Mouse (Mus musculus) small intestine, adult 2 months (tissue): Measurements from ENCODE around the gene Rint1. TPM values are rescaled to one million over a fixed set of nuclear protein-coding genes. Genes with fewer than 3 reads are reported as not detected.

Experiments
- H3K27ac ChIP-seq: fragments of 200-500 bp; 2 replicates; pipeline ENCODE4 v1.5.1; 2012; ENCODE audit warnings: low read depth, low read length, control low read depth, inconsistent platforms; ENCODE audit not compliant: insufficient read depth
- H3K27me3 ChIP-seq: fragments of 200-500 bp; 2 replicates; pipeline ENCODE4 v1.6.1; 2012; ENCODE audit warnings: mild to moderate bottlenecking, moderate library complexity, low read length, inconsistent platforms; ENCODE audit not compliant: control insufficient read depth, insufficient read depth
- H3K36me3 ChIP-seq: fragments of 200-500 bp; 2 replicates; pipeline ENCODE4 v1.6.1; 2012; ENCODE audit warnings: mild to moderate bottlenecking, low read length, control low read depth, inconsistent platforms; ENCODE audit not compliant: control insufficient read depth, insufficient read depth
- H3K4me1 ChIP-seq: fragments of 200-500 bp; 2 replicates; pipeline ENCODE4 v1.6.1; 2012; ENCODE audit warnings: low read length, inconsistent platforms, mixed read lengths; ENCODE audit not compliant: control insufficient read depth, insufficient read depth, insufficient read length
- H3K4me3 ChIP-seq: fragments of 200-500 bp; 2 replicates; pipeline ENCODE4 v1.5.1; 2012; ENCODE audit warnings: low read depth, mild to moderate bottlenecking, control low read depth, inconsistent platforms, low read length, moderate library complexity
- CTCF ChIP-seq: fragments of 200-500 bp; IDR thresholded peaks from 2 replicates; pipeline ENCODE4 v1.5.1; 2012; ENCODE audit warnings: low read depth, mild to moderate bottlenecking, control low read depth, inconsistent platforms, low read length, moderate library complexity, mixed read lengths; ENCODE audit not compliant: insufficient replicate concordance, insufficient read length; ENCODE audit errors: extremely low read depth
- POLR2A ChIP-seq: fragments of 200-500 bp; IDR thresholded peaks from 2 replicates; pipeline ENCODE4 v1.6.1; 2012; ENCODE audit warnings: low read depth, mild to moderate bottlenecking, control low read depth, inconsistent platforms, low read length, moderate library complexity
- WGBS: fragments of 180-500 bp; shearing (Covaris S2); methylation state at CpG from one replicate; pipeline ENCODE4 v1.1.7; 2018; 5-methylcytosine and 5-hydroxymethylcytosine counted together
- polyA plus RNA-seq: library from polyadenylated mRNA; depleted of rRNA; stranded (reverse); fragments of >200 nt; gene quantifications from 2 replicates; pipeline ENCODE4 v1.2.3, GENCODE M21; 2012

Gene Rint1
- polyA plus RNA-seq, 1 experiment = 3.9 TPM

DNA sequence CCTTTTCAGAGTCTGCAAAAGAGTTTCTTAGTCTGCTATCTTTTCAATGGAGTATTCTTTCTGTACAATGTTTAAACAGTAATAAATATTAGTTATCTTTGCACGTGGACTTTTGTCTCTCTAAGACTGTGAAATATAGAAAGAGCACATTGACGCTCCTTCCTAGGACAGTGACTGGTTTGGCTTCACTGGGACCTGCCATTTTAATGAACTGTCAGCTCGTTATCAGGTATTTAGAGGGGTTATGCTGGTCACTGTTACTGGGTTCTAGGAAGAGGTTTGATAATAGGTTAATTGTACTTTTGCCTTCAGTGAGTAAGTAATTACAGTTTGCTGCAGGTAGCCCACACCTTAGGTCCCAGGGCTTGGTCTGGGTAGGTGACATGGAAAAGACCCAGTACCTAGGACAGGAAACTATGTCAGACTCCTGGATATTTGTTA is 899 bp downstream of the Rint1 start:
- peak overlapping the region; percentile 88; the same call in 1 of the 2 replicates for H3K4me3 ChIP-seq
- TF ChIP-seq CTCF (no peak), POLR2A (no peak)
- no peak overlapping the region for H3K27ac ChIP-seq
- H3K4me1 ChIP-seq = no peaks in the 10 kb centered on the region; the same call in 1 of the 2 replicates
- WGBS = 10% methylated on average over 3 of the region's 3 CpGs
- H3K36me3 ChIP-seq = peaks cover 10% of the 10 kb centered on the region
- no peaks in the 10 kb centered on the region for H3K27me3 ChIP-seq

- peaks cover 13% of the 10 kb centered on the region for H3K36me3 ChIP-seq
- H3K27ac ChIP-seq = no peak overlapping the region
- 77% methylated on average over 4 of the region's 4 CpGs for WGBS
- no peaks in the 10 kb centered on the region for H3K27me3 ChIP-seq
- H3K4me3 ChIP-seq = no peak overlapping the region
- no peaks in the 10 kb centered on the region; the same call in 1 of the 2 replicates for H3K4me1 ChIP-seq
- TF ChIP-seq POLR2A (no peak), CTCF (no peak)
Observed at GRCm38 (mm10) chr5:23789078-23789612, 1.6 kb downstream of the Rint1 start.

- H3K4me1 ChIP-seq = no peaks in the 10 kb centered on the region; the same call in 1 of the 2 replicates
- H3K36me3 ChIP-seq = peaks cover 22% of the 10 kb centered on the region
- no peak overlapping the region for H3K27ac ChIP-seq
- 88% methylated on average over 2 of the region's 2 CpGs for WGBS
- TF ChIP-seq CTCF (no peak), POLR2A (no peak)
- no peak overlapping the region for H3K4me3 ChIP-seq
- no peaks in the 10 kb centered on the region for H3K27me3 ChIP-seq
Observed at GRCm38 (mm10) chr5:23792726-23793125, 5.2 kb downstream of the Rint1 start.

DNA sequence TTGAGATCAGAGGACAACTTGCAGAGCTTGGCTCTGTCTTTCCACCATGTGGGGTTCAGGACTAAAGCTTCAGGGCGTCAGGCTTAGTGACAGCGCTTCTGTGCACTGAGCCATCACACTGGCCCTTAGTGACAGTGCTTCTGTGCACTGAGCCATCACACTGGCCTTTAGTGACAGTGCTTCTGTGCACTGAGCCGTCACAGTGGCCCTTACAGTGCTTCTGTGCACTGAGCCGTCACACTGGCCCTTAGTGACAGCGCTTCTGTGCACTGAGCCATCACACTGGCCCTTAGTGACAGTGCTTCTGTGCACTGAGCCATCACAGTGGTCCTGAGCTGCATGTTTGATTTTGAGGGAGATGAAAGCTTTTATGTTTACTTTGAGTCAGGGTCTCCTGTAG is 27.3 kb downstream of the Rint1 start:
- no peak overlapping the region for H3K4me3 ChIP-seq
- WGBS = 92% methylated on average over 5 of the region's 5 CpGs
- H3K27ac ChIP-seq = no peak overlapping the region
- H3K4me1 ChIP-seq = no peaks in the 10 kb centered on the region
- no peak for TF ChIP-seq POLR2A
- TF ChIP-seq CTCF = no peak
- H3K27me3 ChIP-seq = no peaks in the 10 kb centered on the region
- peaks cover 56% of the 10 kb centered on the region for H3K36me3 ChIP-seq

DNA sequence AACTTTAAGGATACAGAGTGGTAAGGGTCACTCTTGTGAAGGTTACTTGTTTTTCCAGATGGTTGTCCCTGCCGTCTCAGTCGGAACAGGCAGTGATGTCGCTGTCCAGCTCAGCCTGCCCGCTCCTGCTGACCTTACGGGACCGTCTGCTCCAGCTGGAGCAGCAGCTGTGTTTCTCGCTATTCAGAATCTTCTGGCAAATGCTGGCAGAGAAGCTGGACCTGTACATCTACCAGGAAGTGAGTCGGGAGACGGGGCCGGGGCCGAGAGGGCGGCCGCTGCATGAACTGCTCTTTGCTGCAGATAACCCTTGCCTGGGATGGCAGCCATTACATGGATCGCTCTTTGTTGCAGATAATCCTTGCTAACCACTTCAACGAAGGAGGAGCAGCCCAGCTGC is 29.2 kb downstream of the Rint1 start:
- 95% methylated on average over 15 of the region's 15 CpGs for WGBS
- peaks cover 49% of the 10 kb centered on the region for H3K36me3 ChIP-seq
- H3K4me3 ChIP-seq = no peak overlapping the region
- H3K27me3 ChIP-seq = no peaks in the 10 kb centered on the region
- TF ChIP-seq POLR2A (no peak), CTCF (no peak)
- no peaks in the 10 kb centered on the region for H3K4me1 ChIP-seq
- H3K27ac ChIP-seq = no peak overlapping the region

GRCm38 (mm10) chr5:23822306-23822705 is 34.8 kb downstream of the Rint1 start:
- Histone ChIP-seq H3K36me3 (peaks cover 21% of the 10 kb centered on the region), H3K27me3 (no peaks in the 10 kb centered on the region), H3K4me3 (no peak overlapping the region), H3K4me1 (no peaks in the 10 kb centered on the region), H3K27ac (no peak overlapping the region)
- no peak for TF ChIP-seq CTCF
- TF ChIP-seq POLR2A = no peak
- 72% methylated on average over 11 of the region's 11 CpGs for WGBS

DNA sequence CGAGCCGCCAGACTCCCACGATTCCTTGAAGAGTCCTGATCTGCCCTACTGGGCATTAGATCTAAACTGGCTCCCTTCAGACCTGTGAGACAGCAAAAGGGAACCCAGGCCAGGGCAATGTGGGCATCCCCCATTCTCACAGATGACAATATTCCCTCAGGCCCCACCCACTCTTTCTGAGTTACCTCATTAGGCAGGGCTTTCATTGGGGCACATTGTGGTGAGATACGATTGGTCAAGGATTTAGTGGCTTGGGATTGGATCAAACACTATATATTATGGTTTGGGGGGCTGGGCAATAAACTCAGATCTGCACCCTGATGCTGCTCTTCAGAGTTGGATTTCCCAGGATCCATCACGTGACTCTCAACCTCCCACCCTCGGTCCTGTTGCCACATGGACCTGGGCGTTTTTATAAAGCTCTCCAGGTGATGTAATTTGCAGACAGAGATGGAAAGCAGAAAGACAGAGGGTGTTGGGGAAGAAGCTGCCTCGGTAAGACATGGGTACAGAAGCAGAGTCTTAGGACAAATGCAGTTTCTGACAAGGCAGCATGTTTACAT is 36.7 kb downstream of the Rint1 start:
- H3K27me3 ChIP-seq = no peaks in the 10 kb centered on the region
- TF ChIP-seq POLR2A (no peak), CTCF (no peak)
- no peak overlapping the region for H3K4me3 ChIP-seq
- H3K4me1 ChIP-seq = no peaks in the 10 kb centered on the region
- H3K36me3 ChIP-seq = peaks cover 7% of the 10 kb centered on the region
- H3K27ac ChIP-seq = no peak overlapping the region
- WGBS = 75% methylated on average over 8 of the region's 8 CpGs
